Mouse (Mus musculus) spleen, adult 18-20 months (tissue): ENCODE data around the gene Eif4a2.
A peak's percentile ranks its signal among the peaks of the same experiment; 100 is the strongest.
"Not testable (repeated sequence)": the region's sequence is repeated elsewhere in the genome, so short reads cannot be mapped to it uniquely, and the experiment has no call there.

Experiments used
- DNase-seq, 2 experiments: peaks; one replicate each; pipeline ENCODE4 v3.0.0; 2022; ENCODE audit warnings: mixed read lengths in 2 of 2

Gene Eif4a2

DNA sequence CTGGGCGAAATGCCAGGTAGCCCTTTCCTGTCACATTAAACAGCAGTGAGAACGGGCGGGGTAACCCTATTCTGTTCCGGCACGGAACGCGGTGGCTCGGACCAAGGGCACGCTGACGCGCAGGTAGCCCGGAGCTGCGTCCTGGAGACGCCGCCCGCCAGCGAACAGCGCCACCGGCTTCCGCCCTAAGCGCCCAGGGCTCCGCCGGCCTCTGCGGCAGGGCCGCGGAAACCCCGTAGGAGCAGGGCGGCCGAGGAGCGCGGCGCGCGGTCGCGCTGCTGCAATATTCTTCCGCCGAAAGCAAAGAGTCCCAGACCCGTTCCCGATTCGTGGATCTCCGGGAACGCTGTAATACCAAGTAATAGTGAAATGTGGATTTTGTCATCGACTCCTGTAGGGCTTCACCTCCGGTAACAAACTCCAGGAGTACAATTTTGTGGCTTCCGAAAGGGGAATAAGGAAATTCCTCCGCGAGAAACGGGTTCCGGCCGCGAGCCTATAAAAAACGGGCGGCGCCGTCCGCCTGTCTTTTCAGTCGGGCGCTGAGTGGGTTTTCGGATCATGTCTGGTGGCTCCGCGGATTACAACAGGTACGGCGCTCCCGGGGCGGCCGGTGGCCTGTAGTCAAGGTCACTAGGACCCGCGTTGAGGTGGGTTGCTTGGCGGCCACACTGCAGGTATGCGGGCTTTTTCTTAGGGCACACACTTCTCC, at the start of gene Eif4a2:
Gene Eif4a2 (plus strand): TSS at position 214 of the 712 bp plus-strand sequence.
- DNase-seq = peak; percentile 91 to 92

DNA sequence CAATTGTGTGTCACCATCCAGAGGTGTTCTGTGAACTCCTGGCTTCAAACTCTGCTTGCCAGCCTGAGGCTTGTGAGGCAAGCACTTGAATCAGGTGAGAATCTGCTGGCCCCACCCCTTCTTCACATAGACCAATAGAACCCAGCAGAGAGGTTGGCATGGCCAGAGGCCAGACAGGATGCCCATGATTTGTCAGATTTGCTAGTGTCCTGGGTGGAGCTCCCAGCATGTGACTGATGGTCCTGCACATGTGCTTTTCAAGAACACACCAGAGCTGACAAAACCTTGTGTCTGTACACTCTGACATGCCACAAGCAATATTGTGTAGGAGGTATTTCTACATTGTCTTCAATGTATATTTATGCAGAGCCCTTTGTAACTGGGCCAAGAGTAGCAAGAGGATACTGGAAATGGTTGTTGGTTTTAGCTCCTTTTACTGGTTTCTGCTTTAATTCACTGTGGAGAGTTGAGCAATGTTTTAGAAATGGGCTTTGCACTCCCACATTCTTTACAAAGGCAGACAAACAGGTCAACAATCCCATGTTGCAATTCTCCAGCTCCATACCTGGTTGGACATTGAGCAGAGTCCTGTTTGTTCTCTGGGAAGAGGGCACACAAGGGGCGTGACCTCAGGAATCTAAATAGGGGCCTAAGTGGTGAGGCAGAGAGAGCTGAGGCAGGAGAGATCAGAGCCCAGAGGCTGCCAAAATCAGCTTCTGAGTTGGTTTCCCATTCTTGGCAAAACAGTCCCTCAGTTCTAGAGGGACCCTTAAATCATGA, 49.4 kb upstream of the Eif4a2 start, which contains the start of gene Kng1:
Gene Kng1 (plus strand): TSS at position 198 of the 780 bp plus-strand sequence.
- not testable (repeated sequence) for DNase-seq

- not testable (repeated sequence) for DNase-seq
These were observed 47.6 kb upstream of the Eif4a2 start for GRCm38 (mm10) chr16:23059630-23060029.

DNA sequence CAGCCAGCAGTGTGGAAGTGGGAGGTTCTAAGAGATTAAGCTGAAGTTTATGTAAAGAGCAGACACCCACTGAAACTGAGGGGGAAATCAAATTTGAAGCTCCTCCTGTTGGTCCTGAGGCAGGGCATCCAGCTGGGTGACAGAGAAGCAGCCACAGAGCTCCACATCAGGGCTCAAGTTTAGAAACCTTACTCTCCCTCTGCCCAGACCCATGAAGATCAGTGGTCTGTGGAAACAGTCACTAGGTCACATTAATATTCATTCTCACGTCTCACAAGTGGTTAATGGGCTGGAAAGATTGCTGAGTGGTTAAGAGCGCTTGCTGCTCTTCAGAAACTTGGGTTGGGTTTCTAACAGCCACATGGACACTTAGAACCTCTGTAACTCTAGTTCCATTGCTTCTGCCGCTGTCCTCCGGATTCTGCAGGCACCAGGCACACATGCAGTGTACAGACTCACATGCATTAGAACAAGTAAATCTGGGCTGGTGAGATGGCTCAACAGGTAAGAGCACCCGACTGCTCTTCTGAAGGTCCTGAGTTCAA, 46.4 kb upstream of the Eif4a2 start:
- DNase-seq = not testable (repeated sequence)

DNA sequence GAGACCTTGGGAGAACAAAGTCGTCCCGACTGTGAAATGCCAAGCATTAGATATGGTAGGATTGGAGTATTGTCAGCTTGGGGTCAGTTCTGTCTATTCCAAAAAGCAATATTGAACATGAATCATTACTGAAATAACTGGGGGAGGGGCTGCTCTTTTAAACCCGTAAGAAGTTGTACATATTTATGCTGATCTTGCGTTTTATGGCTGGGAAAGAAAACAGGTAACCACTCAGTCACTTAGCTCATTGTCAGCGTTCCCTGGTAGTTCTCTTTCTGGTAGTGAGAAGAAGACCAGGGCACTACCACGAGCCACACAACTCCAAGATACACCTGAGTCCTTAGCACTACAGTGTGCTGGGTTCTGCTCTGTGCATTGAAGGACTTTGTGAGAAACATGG, 29.7 kb upstream of the Eif4a2 start:
- not testable (repeated sequence) for DNase-seq

- DNase-seq = not testable (repeated sequence)
These were observed 20.1 kb upstream of the Eif4a2 start for GRCm38 (mm10) chr16:23087159-23087558.

DNA sequence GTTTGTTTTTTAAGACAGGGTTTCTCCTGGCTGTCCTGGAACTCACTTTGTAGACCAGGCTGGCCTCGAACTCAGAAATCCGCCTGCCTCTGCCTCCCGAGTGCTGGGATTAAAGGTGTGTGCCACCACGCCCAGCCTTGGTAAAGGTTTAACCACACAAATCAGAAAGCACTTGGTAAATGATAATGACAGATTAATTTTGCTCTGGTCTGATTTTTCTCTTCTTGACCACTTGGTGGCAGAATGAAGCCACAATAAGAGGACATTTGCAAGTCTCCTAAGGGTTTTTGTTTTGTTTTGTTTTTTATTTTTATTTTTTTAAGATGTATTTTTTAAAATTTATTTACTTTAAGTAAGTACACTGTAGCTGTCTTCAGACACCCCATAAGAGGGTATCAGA, 19.5 kb upstream of the Eif4a2 start:
- DNase-seq = not testable (repeated sequence)

DNA sequence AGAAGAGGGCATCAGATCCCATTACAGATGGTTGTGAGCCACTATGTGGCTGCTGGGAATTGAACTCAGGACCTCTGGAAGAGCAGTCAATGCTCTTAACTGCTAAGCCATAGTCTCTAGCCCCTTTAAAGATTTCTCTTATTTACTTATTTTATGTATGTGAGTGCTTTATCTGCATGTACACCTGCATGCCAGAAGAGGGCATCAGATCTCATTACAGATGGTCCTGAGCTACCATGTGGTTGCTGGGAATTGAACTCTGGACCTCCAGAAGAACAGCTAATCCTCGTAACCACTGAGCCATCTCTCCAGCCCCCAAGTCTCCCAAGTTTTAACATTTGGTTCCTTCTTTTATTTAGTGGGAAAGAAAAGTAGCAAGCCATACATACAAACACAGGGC, 18.8 kb upstream of the Eif4a2 start:
- not testable (repeated sequence) for DNase-seq

- DNase-seq = not testable (repeated sequence)
These were observed 15.9 kb upstream of the Eif4a2 start for GRCm38 (mm10) chr16:23091345-23091744.

DNA sequence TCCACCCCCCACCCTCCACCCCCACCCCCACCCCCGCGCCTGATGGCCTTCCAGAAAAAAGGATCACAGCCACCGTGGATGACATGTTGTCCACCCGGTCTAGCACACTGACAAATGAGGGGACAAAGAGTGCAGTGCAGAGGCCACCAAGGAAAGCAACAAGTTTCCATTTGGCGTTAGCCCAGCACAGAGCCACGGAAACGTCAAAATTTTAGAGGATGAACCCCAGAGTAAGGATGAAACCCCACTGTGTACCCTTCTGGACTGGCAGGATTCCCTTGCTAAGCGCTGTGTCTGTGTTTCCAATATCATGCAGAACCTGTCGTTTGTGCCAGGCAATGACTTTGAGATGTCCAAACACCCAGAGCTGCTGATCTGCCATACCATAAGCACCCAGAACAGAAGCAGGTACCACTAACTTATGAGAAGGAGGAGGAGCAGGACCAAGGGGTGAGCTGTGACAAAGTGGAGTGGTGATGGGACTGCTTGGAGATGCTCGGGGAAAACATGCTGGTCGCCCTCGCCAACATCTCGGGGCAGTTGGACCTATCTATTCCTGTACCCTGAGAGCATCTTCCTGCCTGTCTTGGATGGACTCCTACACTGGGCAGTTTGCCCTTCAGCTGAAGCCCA, 13.8 kb upstream of the Eif4a2 start:
- DNase-seq = no peak

DNA sequence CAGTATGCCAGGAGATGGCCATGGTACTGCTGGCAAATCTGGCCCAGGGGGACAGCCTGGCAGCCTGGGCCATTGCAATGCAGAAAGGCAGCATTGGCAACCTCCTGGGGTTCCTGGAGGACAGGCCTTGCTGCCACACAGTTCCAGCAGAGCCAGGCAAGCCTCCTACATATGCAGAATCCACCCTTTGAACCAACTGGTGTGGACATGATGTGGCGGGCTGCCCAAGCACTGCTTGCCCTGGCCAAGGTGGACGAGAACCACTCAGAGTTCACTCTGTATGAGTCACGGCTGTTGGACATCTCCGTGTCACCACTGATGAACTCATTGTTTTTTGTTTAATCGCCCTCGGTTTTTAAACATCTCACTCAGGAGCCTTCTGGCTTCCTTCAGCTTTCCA, 13.1 kb upstream of the Eif4a2 start:
- no peak for DNase-seq

DNA sequence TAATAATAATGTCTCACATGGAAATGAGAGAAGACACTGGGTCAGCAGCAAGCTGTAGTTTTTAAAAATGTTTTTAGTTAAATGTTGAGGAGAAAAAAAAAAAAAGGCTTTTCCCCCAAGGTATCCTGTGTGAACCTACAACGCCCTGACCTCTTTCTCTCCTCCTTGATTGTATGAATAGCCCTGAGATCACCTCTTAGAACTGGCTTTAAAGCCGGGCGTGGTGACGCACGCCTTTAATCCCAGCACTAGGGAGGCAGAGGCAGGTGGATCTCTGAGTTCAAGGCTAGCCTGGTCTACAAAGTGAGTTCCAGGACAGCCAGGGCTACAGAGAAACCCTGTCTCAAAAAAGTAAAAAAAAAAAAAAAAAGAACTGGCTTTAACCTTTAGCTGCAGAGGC, 11.7 kb upstream of the Eif4a2 start:
- not testable (repeated sequence) for DNase-seq

GRCm38 (mm10) chr16:23096886-23097285, 10.4 kb upstream of the Eif4a2 start:
- not testable (repeated sequence) for DNase-seq

GRCm38 (mm10) chr16:23097290-23098104, 9.7 kb upstream of the Eif4a2 start:
- not testable (repeated sequence) for DNase-seq

DNA sequence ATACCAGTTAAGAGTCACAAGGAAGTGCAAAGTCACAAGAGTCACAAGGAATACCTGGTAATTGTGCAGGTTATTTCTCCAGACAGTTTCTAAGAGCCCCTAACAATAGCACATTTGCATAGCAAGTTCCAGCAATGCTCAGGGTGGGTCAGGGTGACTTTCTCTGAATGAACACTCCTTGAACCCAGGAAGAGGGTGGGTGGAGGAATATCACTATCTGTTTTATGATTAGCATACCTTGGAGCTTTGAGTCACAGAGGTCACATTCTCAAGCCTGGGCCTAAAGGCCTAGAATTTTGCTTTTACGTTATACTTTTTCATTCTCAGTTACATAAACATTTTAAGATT, 9.2 kb upstream of the Eif4a2 start:
- not testable (repeated sequence) for DNase-seq

GRCm38 (mm10) chr16:23099632-23100031, 7.6 kb upstream of the Eif4a2 start:
- no peak for DNase-seq

DNA sequence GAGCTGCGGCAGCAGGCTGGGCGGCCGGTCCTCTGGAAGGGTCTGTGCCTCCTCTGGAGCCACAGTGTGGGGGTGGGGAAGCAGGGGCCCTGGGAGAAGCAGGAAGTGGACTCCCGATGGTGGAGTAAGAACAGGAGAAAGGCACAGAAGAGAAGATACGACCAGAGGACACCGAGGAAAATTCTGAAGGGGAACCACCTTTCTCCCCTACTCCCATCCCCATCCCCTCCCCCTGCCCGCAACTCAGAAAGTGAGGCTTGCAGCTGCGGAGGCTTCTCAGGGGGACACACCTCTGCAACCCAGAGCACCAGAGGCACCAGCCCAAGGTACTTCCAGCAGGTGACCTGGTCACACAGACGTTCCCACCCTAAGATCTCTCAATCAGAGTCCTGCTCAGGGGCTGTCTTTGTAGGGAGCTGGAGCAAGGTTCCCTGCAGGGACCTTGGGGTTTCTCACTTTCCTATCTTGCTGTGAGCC, 7.1 kb upstream of the Eif4a2 start:
- DNase-seq = no peak

- no peak for DNase-seq
These were observed 6.6 kb upstream of the Eif4a2 start for GRCm38 (mm10) chr16:23100613-23101012.

DNA sequence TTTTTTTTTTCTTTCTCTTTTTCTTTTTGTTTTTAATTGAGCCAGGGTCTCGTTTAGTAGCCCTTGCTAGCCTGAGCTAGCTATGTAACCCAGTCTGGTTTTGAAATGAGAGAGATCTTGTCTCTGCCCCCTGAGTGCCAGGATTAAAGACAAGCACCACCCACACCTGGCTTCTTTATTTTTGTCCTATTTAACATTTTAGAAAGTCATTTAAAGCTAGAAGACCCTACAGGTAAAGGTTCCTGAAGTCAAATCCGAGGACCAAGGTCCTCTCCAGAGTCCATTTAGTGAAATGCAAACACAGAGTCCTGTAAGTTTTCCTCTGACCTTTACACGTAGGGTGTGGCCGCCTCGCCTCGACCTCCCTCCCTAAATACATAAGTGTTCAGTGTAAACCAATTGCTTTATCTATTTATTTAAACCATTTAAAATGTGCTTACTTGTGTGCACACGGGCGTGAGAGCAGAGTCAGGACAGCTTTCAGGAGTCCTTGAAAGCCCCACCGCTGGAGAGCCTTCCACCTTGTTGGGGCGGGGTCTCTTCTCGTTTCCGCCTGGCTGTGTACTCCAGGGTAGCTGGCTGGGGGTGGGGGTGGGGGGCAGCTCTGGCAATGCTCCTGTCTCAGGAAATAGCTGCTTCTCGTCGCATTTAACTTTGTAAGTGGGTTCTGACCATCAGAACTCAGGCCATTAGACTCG, 4.8 kb upstream of the Eif4a2 start:
- DNase-seq = no peak

- no peak for DNase-seq
These were observed 4.1 kb upstream of the Eif4a2 start for GRCm38 (mm10) chr16:23103038-23103745.

DNA sequence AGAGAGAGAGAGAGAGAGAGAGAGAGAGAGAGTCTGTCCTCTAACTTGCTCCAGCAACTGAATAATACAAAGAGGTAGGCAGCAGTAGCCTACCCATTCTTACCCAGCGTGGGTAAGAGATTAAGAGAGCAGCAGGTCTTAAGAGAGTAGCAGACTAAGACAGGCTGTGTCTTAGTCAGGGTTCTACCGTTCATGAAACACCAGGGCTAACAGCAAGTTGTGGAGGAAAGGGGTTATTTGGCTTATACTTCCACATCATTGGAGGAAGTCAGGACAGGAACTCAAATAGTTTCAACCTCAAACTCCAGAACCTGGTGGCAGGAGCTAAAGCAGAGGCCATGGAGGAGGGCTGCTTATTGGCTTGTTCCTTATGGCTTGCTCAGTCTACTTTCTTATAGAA, 3.4 kb upstream of the Eif4a2 start:
- DNase-seq = no peak
